Mouse (Mus musculus): ENCODE results near the gene Sprr2b. TPM values are rescaled to one million over a fixed set of nuclear protein-coding genes. Genes with fewer than 3 reads are reported as not detected.
"Not testable (repeated sequence)": the region's sequence is repeated elsewhere in the genome, so short reads cannot be mapped to it uniquely, and the experiment has no call there.

The Sprr2b gene
- not detected in 2 replicates for polyA plus RNA-seq (2012; ENCODE audit: insufficient read depth, low replicate concordance)

DNA sequence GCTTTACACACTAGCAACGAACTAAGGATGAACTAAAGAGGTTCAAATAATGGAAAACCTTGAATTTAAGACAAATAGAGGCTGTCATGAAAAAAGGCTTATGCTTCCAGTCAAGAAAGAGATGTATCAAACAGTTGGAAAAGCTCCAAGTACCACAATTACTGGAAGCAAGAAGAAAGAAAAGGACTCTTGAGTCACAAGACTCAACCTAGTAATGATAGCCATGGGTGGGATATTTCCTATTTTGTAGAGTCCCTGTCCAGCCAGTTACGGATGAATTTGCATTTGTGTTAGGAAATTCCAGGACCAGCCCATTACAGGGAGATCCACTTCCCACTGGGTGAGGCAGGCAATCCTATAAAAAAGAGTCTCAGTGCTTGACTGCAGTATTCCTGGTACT is at the start of gene Sprr2b:
Gene Sprr2b (plus strand): TSS at position 301 of the 400 bp plus-strand sequence.
- no peaks in the 10 kb centered on the region for H3K9me3 ChIP-seq
- no peak for TF ChIP-seq GATA1 (IDR thresholded peaks at IDR 0.05; ENCODE audit: borderline replicate concordance, low read length)
- no peak for TF ChIP-seq FLI1 (IDR thresholded peaks at IDR 0.05; ENCODE audit: low read length)
- H3K4me3 ChIP-seq (replicated peaks): no peak within 1 kb of the TSS
- H3K27me3 ChIP-seq (replicated peaks): no peaks in the 10 kb centered on the region
- H3K4me1 ChIP-seq: no peaks in the 10 kb centered on the region
- H3K36me3 ChIP-seq (replicated peaks; ENCODE audit: low read length): no peaks in the 10 kb centered on the region

GRCm38 (mm10) chr3:92271414-92271985 is 44.9 kb upstream of the Sprr2b start:
- H3K9me3 ChIP-seq; H3K36me3 ChIP-seq (replicated peaks; ENCODE audit: low read length); H3K27me3 ChIP-seq (replicated peaks); H3K4me3 ChIP-seq (replicated peaks); H3K4me1 ChIP-seq: not testable (repeated sequence)

- H3K36me3 ChIP-seq (replicated peaks; ENCODE audit: low read length); H3K27me3 ChIP-seq (replicated peaks); H3K4me1 ChIP-seq; H3K9me3 ChIP-seq; H3K4me3 ChIP-seq (replicated peaks): not testable (repeated sequence)
These were observed 42.9 kb upstream of the Sprr2b start for GRCm38 (mm10) chr3:92273504-92273903.

DNA sequence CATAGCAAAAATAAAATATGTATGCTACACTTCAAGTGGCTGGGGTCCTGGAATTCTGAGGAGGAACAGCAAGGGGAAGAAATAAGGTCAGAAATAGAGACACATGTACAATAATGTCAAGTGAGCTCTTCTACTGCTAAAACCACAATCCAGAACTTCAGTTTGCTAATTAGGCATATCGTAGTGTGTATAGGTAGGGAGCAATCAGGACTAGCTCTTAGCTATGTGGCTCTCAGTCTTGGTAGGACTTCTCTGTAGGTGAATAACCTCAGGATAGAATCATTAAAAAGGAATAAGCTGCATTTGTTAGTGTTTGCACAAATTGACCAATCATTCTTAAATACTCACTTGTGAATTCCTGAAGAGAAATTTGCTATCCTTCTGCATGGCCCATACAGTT is 42.4 kb upstream of the Sprr2b start:
- H3K4me1 ChIP-seq; H3K4me3 ChIP-seq (replicated peaks); H3K9me3 ChIP-seq; H3K27me3 ChIP-seq (replicated peaks); H3K36me3 ChIP-seq (replicated peaks; ENCODE audit: low read length): not testable (repeated sequence)

GRCm38 (mm10) chr3:92279663-92280062 is 36.8 kb upstream of the Sprr2b start:
- not testable (repeated sequence) for H3K4me3 ChIP-seq (replicated peaks); H3K4me1 ChIP-seq; H3K9me3 ChIP-seq; H3K27me3 ChIP-seq (replicated peaks); H3K36me3 ChIP-seq (replicated peaks; ENCODE audit: low read length)

GRCm38 (mm10) chr3:92280963-92281606 is 35.3 kb upstream of the Sprr2b start:
- H3K9me3 ChIP-seq; H3K4me1 ChIP-seq; H3K4me3 ChIP-seq (replicated peaks); H3K27me3 ChIP-seq (replicated peaks); H3K36me3 ChIP-seq (replicated peaks; ENCODE audit: low read length): not testable (repeated sequence)

GRCm38 (mm10) chr3:92285101-92285500 is 31.3 kb upstream of the Sprr2b start, which contains the start of gene Sprr2a3:
TSS of gene Sprr2a3 (plus strand) at chr3:92285417.
- H3K9me3 ChIP-seq; H3K36me3 ChIP-seq (replicated peaks; ENCODE audit: low read length); H3K4me3 ChIP-seq (replicated peaks); H3K4me1 ChIP-seq; H3K27me3 ChIP-seq (replicated peaks): not testable (repeated sequence)

DNA sequence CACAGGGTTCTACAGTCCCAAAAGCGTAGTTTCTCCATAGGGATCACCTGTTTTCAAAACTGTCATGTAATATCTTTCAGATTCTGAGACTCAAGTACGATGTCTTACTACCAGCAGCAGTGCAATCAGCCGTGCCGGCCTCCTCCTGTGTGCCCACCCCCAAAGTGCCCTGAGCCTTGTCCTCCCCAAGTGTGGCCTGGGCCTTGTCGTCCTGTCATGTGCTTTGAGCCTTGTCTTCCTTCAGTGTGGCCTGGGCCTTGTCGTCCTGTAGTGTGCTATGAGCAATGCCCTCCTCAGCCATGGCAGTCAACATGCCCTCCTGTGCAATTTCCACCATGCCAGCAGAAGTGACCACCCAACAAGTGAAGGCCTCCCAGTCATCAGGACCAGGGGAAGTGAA is 27.9 kb upstream of the Sprr2b start:
- H3K4me1 ChIP-seq; H3K27me3 ChIP-seq (replicated peaks); H3K36me3 ChIP-seq (replicated peaks; ENCODE audit: low read length); H3K4me3 ChIP-seq (replicated peaks); H3K9me3 ChIP-seq: not testable (repeated sequence)

DNA sequence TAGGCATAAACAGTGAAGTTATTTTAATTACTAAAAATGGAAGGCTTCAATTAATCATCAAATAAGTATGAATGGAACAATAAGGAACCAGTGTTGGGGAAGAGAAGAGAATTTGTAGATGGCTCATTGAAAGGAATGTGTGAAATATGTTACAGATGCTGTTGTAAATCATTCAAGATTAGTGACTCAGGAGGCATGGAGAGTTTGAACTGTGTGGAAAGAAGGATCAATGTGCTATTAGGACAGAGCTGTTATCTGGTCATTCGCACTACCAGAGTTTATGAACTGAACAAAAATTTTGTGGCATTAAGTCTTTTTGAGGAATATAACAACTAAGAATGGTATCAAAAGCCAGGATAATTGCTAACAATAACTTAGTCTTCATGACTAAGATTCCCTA is 9.0 kb upstream of the Sprr2b start:
- Histone ChIP-seq H3K36me3 (replicated peaks; ENCODE audit: low read length) (no peaks in the 10 kb centered on the region), H3K9me3 (no peaks in the 10 kb centered on the region), H3K4me1 (no peaks in the 10 kb centered on the region), H3K27me3 (replicated peaks) (no peaks in the 10 kb centered on the region), H3K4me3 (replicated peaks) (no peak overlapping the region)
- TF ChIP-seq FLI1 (IDR thresholded peaks at IDR 0.05; ENCODE audit: low read length): no peak
- TF ChIP-seq GATA1 (IDR thresholded peaks at IDR 0.05; ENCODE audit: borderline replicate concordance, low read length): no peak

- Histone ChIP-seq H3K4me1 (no peaks in the 10 kb centered on the region), H3K4me3 (replicated peaks) (no peak overlapping the region), H3K36me3 (replicated peaks; ENCODE audit: low read length) (no peaks in the 10 kb centered on the region), H3K27me3 (replicated peaks) (no peaks in the 10 kb centered on the region), H3K9me3 (no peaks in the 10 kb centered on the region)
- TF ChIP-seq GATA1 (IDR thresholded peaks at IDR 0.05; ENCODE audit: borderline replicate concordance, low read length): no peak
These were observed 964 bp downstream of the Sprr2b start for GRCm38 (mm10) chr3:92317384-92317783.

- TF ChIP-seq GATA1 (IDR thresholded peaks at IDR 0.05; ENCODE audit: borderline replicate concordance, low read length): no peak
- no peak for TF ChIP-seq FLI1 (IDR thresholded peaks at IDR 0.05; ENCODE audit: low read length)
- Histone ChIP-seq H3K9me3 (no peaks in the 10 kb centered on the region), H3K27me3 (replicated peaks) (no peaks in the 10 kb centered on the region), H3K4me1 (no peaks in the 10 kb centered on the region), H3K4me3 (replicated peaks) (no peak overlapping the region), H3K36me3 (replicated peaks; ENCODE audit: low read length) (no peaks in the 10 kb centered on the region)
These were observed 19.9 kb downstream of the Sprr2b start for GRCm38 (mm10) chr3:92336278-92336677.

DNA sequence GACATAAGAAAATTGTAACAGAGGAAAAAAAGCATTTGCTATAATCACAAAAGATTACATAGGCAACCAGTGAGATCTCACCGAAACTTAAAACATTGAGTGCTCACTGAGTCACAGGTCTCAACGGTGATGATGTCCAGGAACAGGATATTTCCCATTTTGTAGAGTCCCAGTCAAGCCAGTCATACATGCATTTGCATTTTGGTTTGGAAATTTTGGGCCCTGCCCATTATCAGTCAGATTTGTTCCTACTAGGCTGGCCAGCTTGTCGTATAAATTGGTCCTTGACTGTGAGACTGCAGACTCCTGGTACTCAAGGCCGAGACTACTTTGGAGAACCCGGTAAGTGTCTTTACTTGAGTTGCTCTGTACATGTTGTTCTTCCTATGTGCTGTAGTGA is 22.4 kb downstream of the Sprr2b start, which contains the start of gene Sprr2d:
Gene Sprr2d (plus strand): TSS at position 301 of the 400 bp plus-strand sequence.
- Histone ChIP-seq H3K4me1 (no peaks in the 10 kb centered on the region), H3K27me3 (replicated peaks) (no peaks in the 10 kb centered on the region), H3K4me3 (replicated peaks) (no peak within 1 kb of the TSS), H3K36me3 (replicated peaks; ENCODE audit: low read length) (no peaks in the 10 kb centered on the region), H3K9me3 (no peaks in the 10 kb centered on the region)
- TF ChIP-seq GATA1 (IDR thresholded peaks at IDR 0.05; ENCODE audit: borderline replicate concordance, low read length): no peak
- no peak for TF ChIP-seq FLI1 (IDR thresholded peaks at IDR 0.05; ENCODE audit: low read length)
